Mouse (Mus musculus): ENCODE results near the gene Usp33. TPM values are rescaled to one million over a fixed set of nuclear protein-coding genes. Genes with fewer than 3 reads are reported as not detected.

Usp33 gene
- polyA plus RNA-seq (2014; fragmentation: Nextera tagmentation; extraction: Ambion mirVana), result 29.9 and 33.0 TPM in 2 replicates

- Histone ChIP-seq H3K36me3 (ENCODE audit: control insufficient read depth, insufficient read depth, low read length) (no peaks in the 10 kb centered on the region; the same call in 1 of the 2 replicates), H3K9ac (ENCODE audit: low read length) (peak within 1 kb of the TSS; percentile 94), H3K9me3 (ENCODE audit: control insufficient read depth, low read length) (no peaks in the 10 kb centered on the region), H3K27me3 (ENCODE audit: control insufficient read depth, insufficient read depth, low read length) (no peaks in the 10 kb centered on the region), H3K27ac (replicated peaks in 1 of 2; ENCODE audit: control insufficient read depth in 1 of 2, insufficient read depth in 1 of 2, low read depth in 2 of 2, low read length in 2 of 2) (peak within 1 kb of the TSS; percentile 26 to 80), H3K4me3 (ENCODE audit: control insufficient read depth in 1 of 2, insufficient read depth in 1 of 2, low read depth in 1 of 2, low read length in 2 of 2) (peak within 1 kb of the TSS; percentile 71 to 90), H3K4me1 (ENCODE audit: control insufficient read depth in 2 of 2, insufficient read depth in 2 of 2, low read length in 2 of 2) (peaks cover 3 to 17% of the 10 kb centered on the region in 2 experiments; a peak in 3 of 4 replicates), H3K4me2 (ENCODE audit: low read length) (peak within 1 kb of the TSS; percentile 68)
- ATAC-seq (ENCODE audit: insufficient number of reproducible peaks, insufficient read depth, low FRiP score, low read depth), result peak; percentile 94
- WGBS, result 6% methylated on average over 44 of the region's 44 CpGs
Measured at GRCm38 (mm10) chr3:152345732-152346632, at the start of gene Usp33. Gene Usp33, plus strand, starts transcription at chr3:152346478.

GRCm38 (mm10) chr3:152300376-152301337 is 45.6 kb upstream of the Usp33 start:
- Histone ChIP-seq H3K9me3 (ENCODE audit: control insufficient read depth, low read length) (peaks cover 3% of the 10 kb centered on the region; the same call in 1 of the 2 replicates), H3K36me3 (ENCODE audit: control insufficient read depth, insufficient read depth, low read length) (peaks cover 26% of the 10 kb centered on the region), H3K4me3 (ENCODE audit: control insufficient read depth in 1 of 2, insufficient read depth in 1 of 2, low read depth in 1 of 2, low read length in 2 of 2) (no peak overlapping the region), H3K4me2 (ENCODE audit: low read length) (no peak overlapping the region), H3K9ac (ENCODE audit: low read length) (no peak overlapping the region), H3K4me1 (ENCODE audit: control insufficient read depth in 2 of 2, insufficient read depth in 2 of 2, low read length in 2 of 2) (peaks cover 18 to 28% of the 10 kb centered on the region in 2 experiments), H3K27ac (replicated peaks in 1 of 2; ENCODE audit: control insufficient read depth in 1 of 2, insufficient read depth in 1 of 2, low read depth in 2 of 2, low read length in 2 of 2) (no peak overlapping the region), H3K27me3 (ENCODE audit: control insufficient read depth, insufficient read depth, low read length) (no peaks in the 10 kb centered on the region)
- no peak for ATAC-seq (ENCODE audit: insufficient number of reproducible peaks, insufficient read depth, low FRiP score, low read depth)
- WGBS, result 91% methylated on average over 14 of the region's 14 CpGs

- no peak overlapping the region for H3K9ac ChIP-seq (ENCODE audit: low read length)
- H3K27ac ChIP-seq (replicated peaks in 1 of 2; ENCODE audit: control insufficient read depth in 1 of 2, insufficient read depth in 1 of 2, low read depth in 2 of 2, low read length in 2 of 2), result peak overlapping the region; percentile 98 to 99
- ATAC-seq (ENCODE audit: insufficient number of reproducible peaks, insufficient read depth, low FRiP score, low read depth), result no peak
- 0 out of 2 replicates have a peak, but pooled peaks cover 10% of the 10 kb centered on the region for H3K36me3 ChIP-seq (ENCODE audit: control insufficient read depth, insufficient read depth, low read length)
- peaks cover 28 to 46% of the 10 kb centered on the region in 2 experiments for H3K4me1 ChIP-seq (ENCODE audit: control insufficient read depth in 2 of 2, insufficient read depth in 2 of 2, low read length in 2 of 2)
- 39% methylated on average over 9 of the region's 9 CpGs for WGBS
- no peaks in the 10 kb centered on the region for H3K27me3 ChIP-seq (ENCODE audit: control insufficient read depth, insufficient read depth, low read length)
- no peak overlapping the region for H3K4me3 ChIP-seq (ENCODE audit: control insufficient read depth in 1 of 2, insufficient read depth in 1 of 2, low read depth in 1 of 2, low read length in 2 of 2)
- H3K4me2 ChIP-seq (ENCODE audit: low read length), result no peak overlapping the region
- H3K9me3 ChIP-seq (ENCODE audit: control insufficient read depth, low read length), result peaks cover 3% of the 10 kb centered on the region; the same call in 1 of the 2 replicates
Measured at GRCm38 (mm10) chr3:152302991-152303390, 43.3 kb upstream of the Usp33 start.

- Histone ChIP-seq H3K27ac (replicated peaks in 1 of 2; ENCODE audit: control insufficient read depth in 1 of 2, insufficient read depth in 1 of 2, low read depth in 2 of 2, low read length in 2 of 2) (peak overlapping the region; percentile 98 to 99), H3K4me1 (ENCODE audit: control insufficient read depth in 2 of 2, insufficient read depth in 2 of 2, low read length in 2 of 2) (peaks cover 35 to 57% of the 10 kb centered on the region in 2 experiments), H3K36me3 (ENCODE audit: control insufficient read depth, insufficient read depth, low read length) (0 out of 2 replicates have a peak, but pooled peaks cover 7% of the 10 kb centered on the region), H3K9me3 (ENCODE audit: control insufficient read depth, low read length) (peaks cover 3% of the 10 kb centered on the region; the same call in 1 of the 2 replicates), H3K9ac (ENCODE audit: low read length) (peak overlapping the region; percentile 66), H3K27me3 (ENCODE audit: control insufficient read depth, insufficient read depth, low read length) (no peaks in the 10 kb centered on the region), H3K4me3 (ENCODE audit: control insufficient read depth in 1 of 2, insufficient read depth in 1 of 2, low read depth in 1 of 2, low read length in 2 of 2) (no peak overlapping the region), H3K4me2 (ENCODE audit: low read length) (peak overlapping the region; percentile 38)
- peak; percentile 88 for ATAC-seq (ENCODE audit: insufficient number of reproducible peaks, insufficient read depth, low FRiP score, low read depth)
- WGBS, result 7% methylated on average over 6 of the region's 6 CpGs
Measured at GRCm38 (mm10) chr3:152304093-152304815, 42.0 kb upstream of the Usp33 start.

- H3K4me3 ChIP-seq (ENCODE audit: control insufficient read depth in 1 of 2, insufficient read depth in 1 of 2, low read depth in 1 of 2, low read length in 2 of 2), result no peak overlapping the region
- no peaks in the 10 kb centered on the region for H3K27me3 ChIP-seq (ENCODE audit: control insufficient read depth, insufficient read depth, low read length)
- no peak overlapping the region for H3K4me2 ChIP-seq (ENCODE audit: low read length)
- peak overlapping the region; percentile 98 to 99 for H3K27ac ChIP-seq (replicated peaks in 1 of 2; ENCODE audit: control insufficient read depth in 1 of 2, insufficient read depth in 1 of 2, low read depth in 2 of 2, low read length in 2 of 2)
- H3K9ac ChIP-seq (ENCODE audit: low read length), result peak overlapping the region; percentile 49
- H3K9me3 ChIP-seq (ENCODE audit: control insufficient read depth, low read length), result peaks cover 3% of the 10 kb centered on the region; the same call in 1 of the 2 replicates
- H3K36me3 ChIP-seq (ENCODE audit: control insufficient read depth, insufficient read depth, low read length), result 0 out of 2 replicates have a peak, but pooled peaks cover 7% of the 10 kb centered on the region
- 32% methylated on average over 8 of the region's 8 CpGs for WGBS
- no peak for ATAC-seq (ENCODE audit: insufficient number of reproducible peaks, insufficient read depth, low FRiP score, low read depth)
- H3K4me1 ChIP-seq (ENCODE audit: control insufficient read depth in 2 of 2, insufficient read depth in 2 of 2, low read length in 2 of 2), result peaks cover 43 to 65% of the 10 kb centered on the region in 2 experiments
Measured at GRCm38 (mm10) chr3:152305080-152305479, 41.2 kb upstream of the Usp33 start.

GRCm38 (mm10) chr3:152305971-152306370 is 40.3 kb upstream of the Usp33 start:
- H3K27ac ChIP-seq (replicated peaks in 1 of 2; ENCODE audit: control insufficient read depth in 1 of 2, insufficient read depth in 1 of 2, low read depth in 2 of 2, low read length in 2 of 2), result peak overlapping the region; percentile 78 to 99
- no peak overlapping the region for H3K4me3 ChIP-seq (ENCODE audit: control insufficient read depth in 1 of 2, insufficient read depth in 1 of 2, low read depth in 1 of 2, low read length in 2 of 2)
- peaks cover 48 to 69% of the 10 kb centered on the region in 2 experiments for H3K4me1 ChIP-seq (ENCODE audit: control insufficient read depth in 2 of 2, insufficient read depth in 2 of 2, low read length in 2 of 2)
- peak overlapping the region; percentile 49 for H3K9ac ChIP-seq (ENCODE audit: low read length)
- no peak for ATAC-seq (ENCODE audit: insufficient number of reproducible peaks, insufficient read depth, low FRiP score, low read depth)
- H3K9me3 ChIP-seq (ENCODE audit: control insufficient read depth, low read length), result peaks cover 2% of the 10 kb centered on the region; the same call in 1 of the 2 replicates
- no peak overlapping the region for H3K4me2 ChIP-seq (ENCODE audit: low read length)
- H3K36me3 ChIP-seq (ENCODE audit: control insufficient read depth, insufficient read depth, low read length), result 0 out of 2 replicates have a peak, but pooled peaks cover 4% of the 10 kb centered on the region
- no peaks in the 10 kb centered on the region for H3K27me3 ChIP-seq (ENCODE audit: control insufficient read depth, insufficient read depth, low read length)
- 60% methylated on average over 4 of the region's 4 CpGs for WGBS

Data from heart, embryonic 14.5 days (tissue).